Mouse (Mus musculus): ENCODE data around the gene Ndufaf2. TPM values are rescaled to one million over a fixed set of nuclear protein-coding genes. Genes with fewer than 3 reads are reported as not detected.

Ndufaf2 gene
- polyA plus RNA-seq, 1 experiment: 49.3 TPM

GRCm38 (mm10) chr13:107962741-107963140 lies 195.7 kb downstream of the Ndufaf2 start:
- TF ChIP-seq POLR2A (IDR thresholded peaks at IDR 0.05; ENCODE audit: control insufficient read depth, low read depth, low read length): no peak
- no peak for TF ChIP-seq CTCF (IDR thresholded peaks at IDR 0.05; ENCODE audit: control insufficient read depth, insufficient read depth, insufficient replicate concordance, low read depth, low read length)
- Histone ChIP-seq H3K4me3 (ENCODE audit: control insufficient read depth, low read depth, low read length) (no peak overlapping the region), H3K27me3 (ENCODE audit: control insufficient read depth, insufficient read depth, low read length) (no peaks in the 10 kb centered on the region), H3K27ac (ENCODE audit: control insufficient read depth, insufficient read depth, low read depth, low read length) (no peak overlapping the region), H3K4me1 (ENCODE audit: control insufficient read depth, insufficient read depth, low read length) (no peaks in the 10 kb centered on the region), H3K36me3 (ENCODE audit: control insufficient read depth, insufficient read depth, low read length) (no peaks in the 10 kb centered on the region)

- Histone ChIP-seq H3K27ac (ENCODE audit: control insufficient read depth, insufficient read depth, low read depth, low read length) (no peak overlapping the region), H3K27me3 (ENCODE audit: control insufficient read depth, insufficient read depth, low read length) (no peaks in the 10 kb centered on the region), H3K4me3 (ENCODE audit: control insufficient read depth, low read depth, low read length) (no peak overlapping the region), H3K4me1 (ENCODE audit: control insufficient read depth, insufficient read depth, low read length) (no peaks in the 10 kb centered on the region), H3K36me3 (ENCODE audit: control insufficient read depth, insufficient read depth, low read length) (no peaks in the 10 kb centered on the region)
- TF ChIP-seq POLR2A (IDR thresholded peaks at IDR 0.05; ENCODE audit: control insufficient read depth, low read depth, low read length) (no peak), CTCF (IDR thresholded peaks at IDR 0.05; ENCODE audit: control insufficient read depth, insufficient read depth, insufficient replicate concordance, low read depth, low read length) (no peak)
Observed at GRCm38 (mm10) chr13:107961972-107962371, 196.5 kb downstream of the Ndufaf2 start.

DNA sequence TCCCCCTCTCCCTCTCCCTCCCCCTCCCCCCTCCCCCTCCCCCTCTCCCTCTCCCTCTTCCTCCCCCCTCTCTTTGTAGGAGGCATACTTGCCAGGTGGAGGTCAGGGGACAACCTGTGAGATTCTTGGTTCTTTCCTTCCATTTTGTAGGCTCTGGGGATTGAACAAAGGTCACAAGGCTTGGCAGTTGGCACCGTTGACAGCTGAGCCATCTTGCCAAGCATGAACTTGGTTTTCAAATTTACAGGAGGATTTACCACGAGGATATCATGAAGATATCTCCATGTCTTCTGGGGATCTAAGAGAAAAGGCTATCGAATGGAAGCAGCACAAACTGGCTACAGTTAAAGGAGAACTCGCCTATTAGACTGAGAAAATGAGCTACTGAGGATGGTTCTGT lies 196.9 kb downstream of the Ndufaf2 start:
- H3K36me3 ChIP-seq (ENCODE audit: control insufficient read depth, insufficient read depth, low read length): no peaks in the 10 kb centered on the region
- no peak overlapping the region for H3K4me3 ChIP-seq (ENCODE audit: control insufficient read depth, low read depth, low read length)
- H3K27ac ChIP-seq (ENCODE audit: control insufficient read depth, insufficient read depth, low read depth, low read length): no peak overlapping the region
- H3K27me3 ChIP-seq (ENCODE audit: control insufficient read depth, insufficient read depth, low read length): no peaks in the 10 kb centered on the region
- no peaks in the 10 kb centered on the region for H3K4me1 ChIP-seq (ENCODE audit: control insufficient read depth, insufficient read depth, low read length)
- TF ChIP-seq POLR2A (IDR thresholded peaks at IDR 0.05; ENCODE audit: control insufficient read depth, low read depth, low read length) (no peak), CTCF (IDR thresholded peaks at IDR 0.05; ENCODE audit: control insufficient read depth, insufficient read depth, insufficient replicate concordance, low read depth, low read length) (no peak)

DNA sequence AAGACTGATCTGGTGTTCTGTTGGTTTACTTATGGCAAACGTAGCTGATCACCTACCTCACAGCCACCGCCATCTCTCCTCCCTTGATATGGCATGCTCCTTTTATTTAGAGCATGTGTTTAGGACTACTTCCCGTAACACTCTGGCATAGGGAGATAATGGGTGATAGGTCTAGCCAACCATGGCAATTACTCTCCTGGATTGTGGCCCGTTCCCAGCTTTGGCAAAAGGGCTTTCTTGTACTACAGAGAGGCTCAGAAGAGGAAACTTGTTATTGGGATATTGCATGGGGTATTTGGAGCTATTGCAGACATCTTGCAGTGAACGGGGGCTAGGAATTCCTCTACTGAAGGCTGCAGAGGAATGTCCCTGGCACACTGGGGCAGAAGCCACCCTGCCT lies 197.9 kb downstream of the Ndufaf2 start:
- no peak overlapping the region for H3K4me3 ChIP-seq (ENCODE audit: control insufficient read depth, low read depth, low read length)
- H3K4me1 ChIP-seq (ENCODE audit: control insufficient read depth, insufficient read depth, low read length): no peaks in the 10 kb centered on the region; the same call in 1 of the 2 replicates
- no peaks in the 10 kb centered on the region for H3K36me3 ChIP-seq (ENCODE audit: control insufficient read depth, insufficient read depth, low read length)
- H3K27ac ChIP-seq (ENCODE audit: control insufficient read depth, insufficient read depth, low read depth, low read length): no peak overlapping the region
- no peak for TF ChIP-seq POLR2A (IDR thresholded peaks at IDR 0.05; ENCODE audit: control insufficient read depth, low read depth, low read length)
- no peak for TF ChIP-seq CTCF (IDR thresholded peaks at IDR 0.05; ENCODE audit: control insufficient read depth, insufficient read depth, insufficient replicate concordance, low read depth, low read length)
- H3K27me3 ChIP-seq (ENCODE audit: control insufficient read depth, insufficient read depth, low read length): no peaks in the 10 kb centered on the region

- no peaks in the 10 kb centered on the region for H3K27me3 ChIP-seq (ENCODE audit: control insufficient read depth, insufficient read depth, low read length)
- H3K4me1 ChIP-seq (ENCODE audit: control insufficient read depth, insufficient read depth, low read length): no peaks in the 10 kb centered on the region; the same call in 1 of the 2 replicates
- H3K36me3 ChIP-seq (ENCODE audit: control insufficient read depth, insufficient read depth, low read length): no peaks in the 10 kb centered on the region
- no peak overlapping the region for H3K4me3 ChIP-seq (ENCODE audit: control insufficient read depth, low read depth, low read length)
- no peak overlapping the region for H3K27ac ChIP-seq (ENCODE audit: control insufficient read depth, insufficient read depth, low read depth, low read length)
- TF ChIP-seq POLR2A (IDR thresholded peaks at IDR 0.05; ENCODE audit: control insufficient read depth, low read depth, low read length): no peak
- no peak for TF ChIP-seq CTCF (IDR thresholded peaks at IDR 0.05; ENCODE audit: control insufficient read depth, insufficient read depth, insufficient replicate concordance, low read depth, low read length)
Observed at GRCm38 (mm10) chr13:107959891-107960290, 198.5 kb downstream of the Ndufaf2 start.

DNA sequence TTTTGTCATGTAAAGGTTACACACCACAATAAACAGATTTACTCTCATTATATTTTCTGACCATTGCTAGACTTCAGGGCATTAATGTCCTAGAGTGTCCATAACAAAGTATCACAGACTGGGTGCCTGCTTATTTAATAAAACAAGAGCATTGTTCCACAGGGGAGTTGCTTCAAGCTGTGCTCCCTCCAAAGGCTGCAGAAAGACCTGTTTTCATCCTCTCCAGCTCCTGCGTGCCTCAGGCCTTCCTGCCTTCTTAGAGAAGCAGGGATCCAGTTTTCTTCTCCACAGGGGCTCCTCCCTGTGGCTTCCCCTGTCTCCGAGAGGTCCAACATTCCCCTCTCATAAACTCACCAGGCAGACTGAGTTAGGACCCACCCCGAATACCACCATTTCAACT lies 202.2 kb downstream of the Ndufaf2 start:
- Histone ChIP-seq H3K36me3 (ENCODE audit: control insufficient read depth, insufficient read depth, low read length) (no peaks in the 10 kb centered on the region), H3K27me3 (ENCODE audit: control insufficient read depth, insufficient read depth, low read length) (no peaks in the 10 kb centered on the region), H3K27ac (ENCODE audit: control insufficient read depth, insufficient read depth, low read depth, low read length) (no peak overlapping the region), H3K4me1 (ENCODE audit: control insufficient read depth, insufficient read depth, low read length) (peaks cover 6% of the 10 kb centered on the region), H3K4me3 (ENCODE audit: control insufficient read depth, low read depth, low read length) (no peak overlapping the region)
- TF ChIP-seq POLR2A (IDR thresholded peaks at IDR 0.05; ENCODE audit: control insufficient read depth, low read depth, low read length) (no peak), CTCF (IDR thresholded peaks at IDR 0.05; ENCODE audit: control insufficient read depth, insufficient read depth, insufficient replicate concordance, low read depth, low read length) (no peak)

- Histone ChIP-seq H3K36me3 (ENCODE audit: control insufficient read depth, insufficient read depth, low read length) (no peaks in the 10 kb centered on the region), H3K27ac (ENCODE audit: control insufficient read depth, insufficient read depth, low read depth, low read length) (no peak overlapping the region), H3K4me3 (ENCODE audit: control insufficient read depth, low read depth, low read length) (peak overlapping the region; percentile 18; the same call in 1 of the 2 replicates), H3K4me1 (ENCODE audit: control insufficient read depth, insufficient read depth, low read length) (peaks cover 6% of the 10 kb centered on the region), H3K27me3 (ENCODE audit: control insufficient read depth, insufficient read depth, low read length) (no peaks in the 10 kb centered on the region)
- no peak for TF ChIP-seq POLR2A (IDR thresholded peaks at IDR 0.05; ENCODE audit: control insufficient read depth, low read depth, low read length)
- no peak for TF ChIP-seq CTCF (IDR thresholded peaks at IDR 0.05; ENCODE audit: control insufficient read depth, insufficient read depth, insufficient replicate concordance, low read depth, low read length)
Observed at GRCm38 (mm10) chr13:107955327-107956110, 202.9 kb downstream of the Ndufaf2 start.

All from testis, adult 2 months (tissue).